Mouse (Mus musculus) midbrain, embryonic 12.5 days (tissue): ENCODE data around the gene Tekt1. TPM values are rescaled to one million over a fixed set of nuclear protein-coding genes. Genes with fewer than 3 reads are reported as not detected.

Experiments used
- ATAC-seq: fragments of 200-750 bp; cut with Nextera tagmentation; 2 replicates; pipeline ENCODE4 v1.8.0; 2017; ENCODE audit warnings: low read depth, moderate TSS enrichment, moderate library complexity; ENCODE audit not compliant: low FRiP score
- H3K27ac ChIP-seq: fragments of 300-500 bp; sonication (generic); replicated peaks from 2 replicates; pipeline ENCODE4 v1.5.1; 2016; ENCODE audit warnings: mild to moderate bottlenecking
- H3K27me3 ChIP-seq: fragments of 300-500 bp; sonication (generic); 2 replicates; pipeline ENCODE4 v1.6.1; 2016; ENCODE audit warnings: mild to moderate bottlenecking
- H3K36me3 ChIP-seq: fragments of 300-500 bp; sonication (generic); 2 replicates; pipeline ENCODE4 v1.6.1; 2016
- H3K4me1 ChIP-seq: fragments of 300-500 bp; sonication (generic); 2 replicates; pipeline ENCODE4 v1.6.1; 2016
- H3K4me2 ChIP-seq: fragments of 300-500 bp; sonication (generic); replicated peaks from 2 replicates; pipeline ENCODE4 v1.6.1; 2016; ENCODE audit warnings: mild to moderate bottlenecking, moderate library complexity
- H3K4me3 ChIP-seq: fragments of 300-500 bp; sonication (generic); 2 replicates; pipeline ENCODE4 v1.5.1; 2016; ENCODE audit warnings: mild to moderate bottlenecking
- H3K9ac ChIP-seq: fragments of 300-500 bp; sonication (generic); replicated peaks from 2 replicates; pipeline ENCODE4 v1.6.1; 2016; ENCODE audit warnings: mild to moderate bottlenecking, moderate library complexity
- H3K9me3 ChIP-seq: fragments of 300-500 bp; sonication (generic); 2 replicates; pipeline ENCODE4 v1.6.1; 2016; ENCODE audit warnings: mild to moderate bottlenecking
- WGBS: fragments of 180-500 bp; shearing (Covaris S2); methylation state at CpG from one replicate; pipeline ENCODE4 v1.1.7; 2016; 5-methylcytosine and 5-hydroxymethylcytosine counted together
- polyA plus RNA-seq: library from polyadenylated mRNA; unstranded; fragments of >200 nt; fragmentation: Nextera tagmentation; extraction: Ambion mirVana; gene quantifications from 2 replicates; pipeline ENCODE4 v1.2.1, GENCODE M21; 2016

The Tekt1 gene
- polyA plus RNA-seq, 1 experiment from 2014 or later = 4.6 TPM

DNA sequence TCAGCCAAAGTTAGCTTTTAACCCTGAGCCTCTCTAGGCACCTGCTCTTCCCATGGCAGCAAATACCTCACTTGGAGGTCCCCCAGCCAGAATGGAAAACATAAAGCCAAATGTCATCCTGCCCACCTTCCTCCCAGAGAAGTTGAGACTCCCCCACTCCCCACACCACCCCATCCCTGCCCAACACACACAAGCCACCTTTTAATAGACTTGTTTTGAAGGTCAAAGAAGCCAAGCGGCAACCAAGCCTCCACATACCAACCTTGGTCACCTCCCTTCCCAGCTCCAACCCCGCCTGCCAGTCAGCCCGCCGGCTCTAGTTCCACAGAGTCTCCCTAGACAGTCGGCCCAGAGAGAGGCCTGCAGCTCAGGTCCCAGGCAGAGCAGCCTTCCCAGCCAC lies 39.8 kb upstream of the Tekt1 start:
- no peak for ATAC-seq
- WGBS = 73% methylated on average over 5 of the region's 5 CpGs
- no peak overlapping the region for H3K27ac ChIP-seq
- H3K4me2 ChIP-seq = no peak overlapping the region
- no peak overlapping the region for H3K4me3 ChIP-seq
- peaks cover 3% of the 10 kb centered on the region; the same call in 1 of the 2 replicates for H3K4me1 ChIP-seq
- no peaks in the 10 kb centered on the region for H3K36me3 ChIP-seq
- no peaks in the 10 kb centered on the region; the same call in 1 of the 2 replicates for H3K27me3 ChIP-seq
- no peaks in the 10 kb centered on the region for H3K9me3 ChIP-seq
- no peak overlapping the region for H3K9ac ChIP-seq

DNA sequence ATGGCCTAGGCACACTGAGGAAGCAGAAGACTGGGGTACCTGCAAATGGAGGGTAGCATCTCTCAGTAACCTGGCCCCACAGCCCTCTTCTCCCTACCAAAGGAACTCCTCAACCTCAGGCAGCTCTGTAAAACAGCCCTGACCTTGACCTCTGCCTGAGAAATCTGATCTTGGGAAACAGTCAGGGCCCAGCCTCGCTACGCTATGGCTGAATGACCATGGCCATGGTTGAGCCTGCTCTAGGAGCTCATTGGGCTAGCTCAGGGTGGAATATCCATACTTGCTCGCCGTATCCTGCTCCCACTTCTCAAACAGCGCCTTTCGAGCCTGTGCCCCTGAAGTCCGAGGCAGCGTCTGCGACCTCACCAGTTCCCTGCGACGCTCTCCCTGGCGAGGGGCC lies 38.8 kb upstream of the Tekt1 start:
- no peak for ATAC-seq
- no peaks in the 10 kb centered on the region for H3K9me3 ChIP-seq
- no peak overlapping the region for H3K4me3 ChIP-seq
- H3K27ac ChIP-seq = no peak overlapping the region
- H3K4me1 ChIP-seq = peaks cover 3% of the 10 kb centered on the region; the same call in 1 of the 2 replicates
- no peak overlapping the region for H3K4me2 ChIP-seq
- no peaks in the 10 kb centered on the region for H3K36me3 ChIP-seq
- H3K9ac ChIP-seq = no peak overlapping the region
- 87% methylated on average over 12 of the region's 12 CpGs for WGBS
- no peaks in the 10 kb centered on the region for H3K27me3 ChIP-seq

DNA sequence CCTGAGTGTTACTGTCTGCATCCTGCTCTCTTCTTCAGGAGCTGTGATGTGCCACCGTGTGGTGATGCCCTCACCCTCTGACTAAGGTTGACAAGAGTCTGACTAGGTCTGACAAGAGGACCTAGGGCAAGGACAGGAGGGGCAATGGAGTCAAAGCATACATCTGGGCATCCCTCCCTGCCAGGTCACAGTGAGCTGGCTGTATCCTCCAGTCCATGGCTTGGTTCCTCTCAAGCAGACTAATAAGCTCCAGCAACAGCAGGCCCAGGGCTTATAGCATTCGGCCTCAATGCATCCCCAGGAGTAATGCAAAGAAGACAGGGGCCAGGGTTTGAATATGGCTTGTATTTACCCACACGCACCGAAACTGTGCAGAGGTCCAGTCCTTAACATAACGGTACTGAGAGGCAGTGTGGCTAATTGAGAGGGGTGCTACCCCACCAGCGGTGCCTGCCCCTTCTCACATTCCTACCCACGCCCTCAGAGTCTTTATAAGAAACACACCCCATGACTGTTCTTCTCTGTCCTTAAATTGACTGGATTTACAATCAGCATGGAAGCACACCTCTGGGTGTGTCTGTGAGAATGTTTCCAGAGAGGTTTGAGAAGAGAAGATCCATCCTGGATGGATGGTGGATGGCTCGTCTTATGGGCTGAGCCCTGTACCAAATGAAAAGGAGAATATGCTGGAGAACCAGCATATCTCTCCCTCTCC lies 35.7 kb upstream of the Tekt1 start:
- 86% methylated on average over 8 of the region's 8 CpGs for WGBS
- Histone ChIP-seq H3K4me2 (no peak overlapping the region), H3K36me3 (no peaks in the 10 kb centered on the region), H3K4me1 (peaks cover 3% of the 10 kb centered on the region; the same call in 1 of the 2 replicates), H3K9me3 (no peaks in the 10 kb centered on the region), H3K27me3 (no peaks in the 10 kb centered on the region), H3K4me3 (no peak overlapping the region), H3K27ac (no peak overlapping the region), H3K9ac (no peak overlapping the region)
- no peak for ATAC-seq

DNA sequence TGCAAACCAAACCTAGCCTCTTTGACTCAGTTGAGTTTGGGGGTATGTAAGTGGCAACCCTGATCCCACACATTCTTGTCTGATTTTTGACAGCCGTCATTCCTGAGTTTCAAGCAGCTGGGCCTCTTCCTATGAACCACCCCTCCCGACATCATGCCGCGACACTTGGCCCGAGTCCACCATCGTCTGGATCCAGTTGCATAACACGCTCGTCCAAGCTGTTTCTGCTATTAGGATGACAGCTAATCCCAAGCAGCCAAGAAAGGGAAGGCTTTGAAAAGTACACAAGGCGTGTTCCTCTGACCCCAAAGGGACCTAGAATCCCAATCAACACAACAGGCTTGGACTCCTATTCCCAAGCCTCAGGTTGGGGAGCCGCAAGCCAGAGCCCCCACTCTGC lies 34.8 kb upstream of the Tekt1 start:
- Histone ChIP-seq H3K4me2 (no peak overlapping the region), H3K36me3 (no peaks in the 10 kb centered on the region), H3K4me1 (peaks cover 1% of the 10 kb centered on the region; the same call in 1 of the 2 replicates), H3K27me3 (no peaks in the 10 kb centered on the region), H3K4me3 (no peak overlapping the region), H3K9me3 (no peaks in the 10 kb centered on the region), H3K9ac (no peak overlapping the region), H3K27ac (no peak overlapping the region)
- no peak for ATAC-seq
- WGBS = 86% methylated on average over 10 of the region's 10 CpGs

DNA sequence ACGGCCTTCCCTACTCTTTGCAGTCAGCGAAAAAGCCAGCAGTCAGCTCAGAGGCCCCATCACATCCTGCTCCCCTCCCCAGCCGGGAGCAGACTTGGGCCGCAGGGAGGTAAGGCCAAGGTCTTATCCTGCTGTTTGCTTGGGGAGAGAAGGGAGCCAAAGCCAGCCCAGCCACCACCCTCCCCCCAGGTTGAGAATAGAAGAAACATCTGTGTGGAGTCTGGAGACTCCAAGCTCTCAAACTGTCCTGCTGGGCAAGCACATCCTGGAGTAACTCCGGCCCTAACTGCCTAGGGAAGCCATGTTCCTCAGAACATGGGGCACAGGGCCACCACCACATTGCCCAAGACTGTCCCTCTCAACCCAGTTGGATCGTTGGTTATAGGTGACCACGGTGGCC lies 34.4 kb upstream of the Tekt1 start:
- H3K9me3 ChIP-seq = no peaks in the 10 kb centered on the region
- no peak for ATAC-seq
- no peaks in the 10 kb centered on the region for H3K36me3 ChIP-seq
- no peak overlapping the region for H3K4me2 ChIP-seq
- H3K4me3 ChIP-seq = no peak overlapping the region
- no peaks in the 10 kb centered on the region; the same call in 1 of the 2 replicates for H3K4me1 ChIP-seq
- no peaks in the 10 kb centered on the region for H3K27me3 ChIP-seq
- H3K9ac ChIP-seq = no peak overlapping the region
- H3K27ac ChIP-seq = no peak overlapping the region
- WGBS = 81% methylated on average over 7 of the region's 7 CpGs

DNA sequence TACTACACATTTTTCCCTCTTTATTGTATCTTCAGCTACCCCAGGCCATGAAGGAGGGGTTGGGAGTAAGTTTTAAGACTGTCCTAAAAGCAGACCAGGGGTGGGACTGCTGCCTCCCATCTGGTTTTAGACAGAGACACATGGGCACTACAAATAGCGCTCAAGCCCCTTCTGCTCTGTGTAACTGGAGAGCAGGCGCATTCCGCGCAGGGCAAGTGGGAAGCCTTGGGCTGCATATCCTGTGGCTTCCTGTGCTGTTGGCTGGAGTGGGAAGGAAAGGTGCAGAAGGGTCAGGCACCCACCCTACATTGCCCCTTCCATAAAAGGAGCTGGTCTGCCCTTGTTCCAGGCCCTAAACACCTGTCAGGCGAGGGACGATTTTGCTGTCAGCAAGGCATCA lies 33.4 kb upstream of the Tekt1 start:
- WGBS = 87% methylated on average over 6 of the region's 6 CpGs
- H3K4me1 ChIP-seq = no peaks in the 10 kb centered on the region; the same call in 1 of the 2 replicates
- no peaks in the 10 kb centered on the region for H3K9me3 ChIP-seq
- H3K27me3 ChIP-seq = no peaks in the 10 kb centered on the region
- no peaks in the 10 kb centered on the region for H3K36me3 ChIP-seq
- no peak overlapping the region for H3K9ac ChIP-seq
- H3K4me2 ChIP-seq = no peak overlapping the region
- H3K4me3 ChIP-seq = no peak overlapping the region
- H3K27ac ChIP-seq = no peak overlapping the region
- no peak for ATAC-seq

DNA sequence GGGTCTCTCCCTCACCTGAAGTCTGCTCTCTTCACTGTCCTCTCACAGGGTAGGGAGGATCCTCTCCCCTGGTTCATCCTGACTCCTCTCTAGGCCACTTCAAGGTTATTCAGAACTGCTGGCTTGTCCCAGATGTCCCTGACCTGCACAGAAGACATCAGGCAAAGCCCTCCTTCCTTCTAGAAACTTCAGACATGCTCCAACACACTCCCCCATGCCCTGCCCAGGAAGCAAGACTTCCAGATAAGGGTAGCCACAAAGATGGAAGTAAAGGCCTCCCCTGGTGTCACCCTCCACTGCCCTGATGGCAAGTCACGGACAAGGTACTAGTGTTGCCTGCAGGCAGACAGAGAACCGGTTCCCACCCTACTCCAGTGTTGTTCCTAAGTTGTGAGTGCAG lies 32.5 kb upstream of the Tekt1 start:
- H3K27ac ChIP-seq = no peak overlapping the region
- ATAC-seq = no peak
- H3K4me1 ChIP-seq = no peaks in the 10 kb centered on the region; the same call in 1 of the 2 replicates
- H3K27me3 ChIP-seq = no peaks in the 10 kb centered on the region
- no peak overlapping the region for H3K4me3 ChIP-seq
- H3K9me3 ChIP-seq = no peaks in the 10 kb centered on the region
- no peak overlapping the region for H3K9ac ChIP-seq
- no peaks in the 10 kb centered on the region for H3K36me3 ChIP-seq
- H3K4me2 ChIP-seq = no peak overlapping the region
- WGBS = 87% methylated on average over 2 of the region's 2 CpGs

DNA sequence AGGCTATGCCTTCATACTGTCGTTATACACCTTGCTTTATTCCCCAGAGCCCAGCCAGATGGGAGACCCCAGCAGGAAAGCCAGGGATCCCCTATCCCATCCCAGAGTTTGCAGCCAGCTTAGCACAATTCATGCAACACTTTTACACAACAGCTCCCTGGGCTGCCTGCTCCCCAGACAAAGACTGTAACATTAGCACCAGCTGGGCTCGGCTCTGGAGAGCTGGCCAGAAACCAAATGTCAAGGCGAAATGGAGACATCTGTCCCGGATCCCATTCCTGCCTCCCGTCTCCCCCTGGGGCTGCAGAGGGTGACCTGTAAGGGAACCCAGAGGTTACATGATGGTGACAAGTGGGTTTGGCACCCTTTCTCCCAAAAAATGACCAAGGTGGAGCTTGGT lies 31.4 kb upstream of the Tekt1 start:
- Histone ChIP-seq H3K4me1 (no peaks in the 10 kb centered on the region; the same call in 1 of the 2 replicates), H3K27me3 (no peaks in the 10 kb centered on the region), H3K9me3 (no peaks in the 10 kb centered on the region), H3K4me3 (no peak overlapping the region), H3K27ac (no peak overlapping the region), H3K4me2 (no peak overlapping the region), H3K36me3 (no peaks in the 10 kb centered on the region), H3K9ac (no peak overlapping the region)
- WGBS = 66% methylated on average over 5 of the region's 5 CpGs
- no peak for ATAC-seq

DNA sequence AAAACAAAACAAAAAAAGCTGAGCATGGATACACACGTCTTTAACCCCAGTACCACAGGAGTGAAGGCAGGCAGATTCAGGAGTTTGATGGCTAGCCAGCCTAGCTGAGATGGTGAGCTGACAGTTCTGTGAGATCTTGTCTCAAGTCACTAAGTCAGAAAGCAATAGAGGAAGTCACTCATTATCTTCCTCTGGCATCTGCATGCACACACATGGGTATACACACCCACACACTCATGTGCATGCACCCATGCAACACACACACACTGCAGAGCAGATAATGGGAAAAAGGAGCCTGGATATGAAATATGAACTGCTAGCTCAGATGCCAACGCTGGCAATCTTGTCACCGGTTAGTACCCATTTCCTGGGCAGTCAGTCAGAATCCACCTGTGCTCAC lies 31.0 kb upstream of the Tekt1 start:
- no peak for ATAC-seq
- no peaks in the 10 kb centered on the region; the same call in 1 of the 2 replicates for H3K4me1 ChIP-seq
- no peak overlapping the region for H3K4me2 ChIP-seq
- no peaks in the 10 kb centered on the region for H3K36me3 ChIP-seq
- no peaks in the 10 kb centered on the region for H3K9me3 ChIP-seq
- no peak overlapping the region for H3K4me3 ChIP-seq
- H3K27ac ChIP-seq = no peak overlapping the region
- no peak overlapping the region for H3K9ac ChIP-seq
- WGBS = 95% methylated on average over 3 of the region's 3 CpGs
- H3K27me3 ChIP-seq = no peaks in the 10 kb centered on the region

DNA sequence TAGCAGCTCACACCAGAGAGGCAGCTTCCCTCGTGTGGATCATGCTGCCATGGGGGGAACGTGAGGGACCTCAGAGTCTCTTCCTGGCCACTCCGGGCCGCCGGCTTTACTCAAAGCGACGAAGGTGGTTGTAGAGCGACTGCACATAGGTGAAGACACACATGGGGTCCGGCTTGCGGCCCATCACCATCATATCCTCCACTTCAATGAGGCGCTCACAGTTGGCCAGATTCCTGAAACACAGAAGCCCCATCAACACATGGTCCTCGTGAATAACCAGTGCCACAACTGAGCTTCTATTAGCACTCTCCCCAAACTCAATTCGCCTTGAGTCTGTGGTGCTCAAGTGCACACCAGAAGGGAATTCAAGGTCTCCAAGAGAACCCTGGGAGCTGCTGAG lies 28.9 kb upstream of the Tekt1 start:
- Histone ChIP-seq H3K9me3 (no peaks in the 10 kb centered on the region), H3K4me3 (no peak overlapping the region), H3K27me3 (no peaks in the 10 kb centered on the region), H3K9ac (no peak overlapping the region), H3K4me2 (no peak overlapping the region), H3K36me3 (no peaks in the 10 kb centered on the region), H3K27ac (no peak overlapping the region), H3K4me1 (no peaks in the 10 kb centered on the region; the same call in 1 of the 2 replicates)
- 93% methylated on average over 13 of the region's 13 CpGs for WGBS
- no peak for ATAC-seq

DNA sequence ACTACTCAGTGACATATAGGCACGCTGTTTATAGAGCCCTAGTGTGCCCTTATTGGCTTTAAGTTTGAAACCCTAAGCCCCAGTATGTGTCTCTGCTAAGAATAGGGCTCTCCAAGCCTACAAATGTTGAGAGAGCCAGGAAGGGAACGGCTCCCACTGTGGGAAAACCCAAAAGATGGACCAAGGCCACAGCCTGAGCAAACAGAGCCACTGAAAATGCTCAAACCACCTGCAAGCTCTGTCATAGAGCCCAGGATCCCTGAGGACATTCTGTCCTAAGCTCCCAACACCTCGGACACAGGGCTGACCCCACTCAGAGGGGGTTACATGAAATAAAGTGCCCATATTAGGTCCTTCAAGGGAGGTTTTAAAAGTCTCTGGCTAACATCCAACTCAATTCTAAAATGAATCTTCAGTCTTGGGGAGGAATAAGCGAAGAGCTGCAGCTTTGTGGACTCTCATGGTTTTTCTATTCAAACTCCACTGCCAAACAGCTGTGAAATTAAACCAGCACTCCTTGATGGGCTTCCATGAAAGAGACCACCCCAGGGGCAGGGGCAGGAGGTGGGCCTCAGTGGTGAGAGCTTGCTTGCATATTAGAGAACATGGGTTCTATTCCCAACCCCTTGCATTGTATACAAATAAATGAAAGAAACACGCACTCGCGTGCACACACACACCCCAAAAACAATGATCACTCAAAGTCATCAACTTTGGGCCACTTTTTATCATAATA lies 27.3 kb upstream of the Tekt1 start:
- H3K4me2 ChIP-seq = no peak overlapping the region
- no peaks in the 10 kb centered on the region for H3K27me3 ChIP-seq
- H3K4me1 ChIP-seq = no peaks in the 10 kb centered on the region; the same call in 1 of the 2 replicates
- 88% methylated on average over 7 of the region's 7 CpGs for WGBS
- H3K9ac ChIP-seq = no peak overlapping the region
- H3K4me3 ChIP-seq = no peak overlapping the region
- no peak for ATAC-seq
- no peak overlapping the region for H3K27ac ChIP-seq
- H3K9me3 ChIP-seq = no peaks in the 10 kb centered on the region
- H3K36me3 ChIP-seq = no peaks in the 10 kb centered on the region

DNA sequence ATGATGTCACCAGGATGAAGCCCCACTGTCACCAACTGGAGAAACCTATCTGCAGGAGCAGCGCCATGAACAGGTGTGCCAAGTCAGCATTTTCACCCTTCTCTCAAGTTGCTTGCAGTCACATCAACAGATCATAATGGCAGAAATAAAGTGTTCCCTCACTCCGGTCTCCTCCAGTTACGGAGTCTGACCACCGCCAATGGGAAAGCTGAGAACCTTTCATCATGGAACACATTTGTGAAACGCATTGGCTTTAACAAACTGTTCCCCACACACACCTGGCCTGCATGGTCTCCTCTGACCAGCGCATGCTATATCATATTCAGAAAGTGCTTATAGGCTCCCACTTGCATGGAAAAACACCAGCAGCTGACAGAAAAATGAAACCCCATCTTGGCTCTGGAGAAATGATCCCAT lies 25.9 kb upstream of the Tekt1 start:
- Histone ChIP-seq H3K9ac (no peak overlapping the region), H3K9me3 (no peaks in the 10 kb centered on the region), H3K36me3 (no peaks in the 10 kb centered on the region), H3K4me2 (no peak overlapping the region), H3K27me3 (no peaks in the 10 kb centered on the region), H3K4me3 (no peak overlapping the region), H3K27ac (no peak overlapping the region), H3K4me1 (no peaks in the 10 kb centered on the region)
- ATAC-seq = no peak
- 94% methylated on average over 6 of the region's 6 CpGs for WGBS
